Mouse (Mus musculus): ENCODE measurements at regions not wholly inside any gene's neighbourhood (a gene's known extent, or its start where the extent isn't known, plus 50 kb on each side); places are given as distances from the start of the nearest gene placed in this dataset.

- Histone ChIP-seq H3K27me3 (ENCODE audit: control insufficient read depth, insufficient read depth, low read length, poor library complexity, severe bottlenecking) (no peaks in the 10 kb centered on the region), H3K36me3 (ENCODE audit: control insufficient read depth, insufficient read depth, low read length, poor library complexity, severe bottlenecking) (no peaks in the 10 kb centered on the region), H3K4me1 (ENCODE audit: control insufficient read depth, insufficient read depth, low read length) (no peaks in the 10 kb centered on the region), H3K9ac (ENCODE audit: low read depth, poor library complexity, severe bottlenecking) (no peak overlapping the region), H3K4me3 (ENCODE audit: low read depth, low read length) (no peak overlapping the region), H3K27ac (ENCODE audit: insufficient read depth, low read length) (no peak overlapping the region), H3K9me3 (replicated peaks; ENCODE audit: control insufficient read depth, insufficient read depth, low read length, poor library complexity, severe bottlenecking) (no peaks in the 10 kb centered on the region)
- TF ChIP-seq EP300 (IDR thresholded peaks at IDR 0.05; ENCODE audit: insufficient read depth, low read depth, low read length) (no peak), POLR2A (IDR thresholded peaks at IDR 0.05; ENCODE audit: insufficient read depth, low read length) (no peak), CTCF (IDR thresholded peaks at IDR 0.05; ENCODE audit: low read depth, low read length) (no peak)
These were observed 88.3 kb upstream of the Abcb5 start for GRCm38 (mm10) chr12:119054560-119054959.

DNA sequence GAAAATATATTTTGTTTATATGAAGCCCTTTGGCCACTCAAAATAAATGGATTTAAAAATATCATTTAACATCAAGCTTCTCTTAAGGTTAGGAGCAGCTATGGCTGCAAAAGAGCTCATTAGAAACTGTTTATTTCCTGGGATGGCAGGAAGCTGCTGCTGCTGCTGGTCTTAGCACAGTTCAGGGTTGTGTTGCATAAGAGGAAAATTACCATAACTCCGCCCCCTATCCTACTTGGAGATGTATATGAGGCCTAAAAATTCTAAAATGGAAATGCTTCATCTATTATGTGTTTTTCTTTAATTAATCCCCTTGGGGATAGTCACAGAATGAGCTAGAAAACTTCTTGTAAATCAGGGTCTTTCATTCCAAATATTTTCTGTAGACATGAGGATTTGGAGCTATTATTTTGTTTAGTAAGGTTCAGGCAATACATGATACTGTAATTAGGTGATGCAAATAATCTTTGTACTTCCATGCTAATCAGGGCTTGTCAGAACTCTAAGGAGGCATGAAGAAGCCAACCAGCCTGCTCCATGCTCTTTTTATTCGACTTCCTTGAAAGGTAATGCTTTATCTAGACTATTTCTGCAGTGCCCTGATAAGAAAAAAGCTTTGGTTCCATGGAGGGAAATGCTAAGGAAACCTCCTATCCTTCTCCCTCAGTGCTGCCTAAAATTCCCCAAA lies 85.6 kb upstream of the Abcb5 start:
- H3K9ac ChIP-seq (ENCODE audit: low read depth, poor library complexity, severe bottlenecking): no peak overlapping the region
- no peaks in the 10 kb centered on the region; the same call in 1 of the 2 replicates for H3K9me3 ChIP-seq (replicated peaks; ENCODE audit: control insufficient read depth, insufficient read depth, low read length, poor library complexity, severe bottlenecking)
- H3K27ac ChIP-seq (ENCODE audit: insufficient read depth, low read length): no peak overlapping the region
- H3K4me1 ChIP-seq (ENCODE audit: control insufficient read depth, insufficient read depth, low read length): no peaks in the 10 kb centered on the region
- no peaks in the 10 kb centered on the region for H3K36me3 ChIP-seq (ENCODE audit: control insufficient read depth, insufficient read depth, low read length, poor library complexity, severe bottlenecking)
- H3K4me3 ChIP-seq (ENCODE audit: low read depth, low read length): no peak overlapping the region
- TF ChIP-seq EP300 (IDR thresholded peaks at IDR 0.05; ENCODE audit: insufficient read depth, low read depth, low read length): no peak
- no peak for TF ChIP-seq CTCF (IDR thresholded peaks at IDR 0.05; ENCODE audit: low read depth, low read length)
- TF ChIP-seq POLR2A (IDR thresholded peaks at IDR 0.05; ENCODE audit: insufficient read depth, low read length): no peak
- H3K27me3 ChIP-seq (ENCODE audit: control insufficient read depth, insufficient read depth, low read length, poor library complexity, severe bottlenecking): no peaks in the 10 kb centered on the region

GRCm38 (mm10) chr12:119038306-119038705 lies 72.1 kb upstream of the Abcb5 start:
- no peaks in the 10 kb centered on the region for H3K9me3 ChIP-seq (replicated peaks; ENCODE audit: control insufficient read depth, insufficient read depth, low read length, poor library complexity, severe bottlenecking)
- no peak overlapping the region for H3K4me3 ChIP-seq (ENCODE audit: low read depth, low read length)
- TF ChIP-seq EP300 (IDR thresholded peaks at IDR 0.05; ENCODE audit: insufficient read depth, low read depth, low read length) (no peak), POLR2A (IDR thresholded peaks at IDR 0.05; ENCODE audit: insufficient read depth, low read length) (no peak), CTCF (IDR thresholded peaks at IDR 0.05; ENCODE audit: low read depth, low read length) (no peak)
- no peaks in the 10 kb centered on the region for H3K4me1 ChIP-seq (ENCODE audit: control insufficient read depth, insufficient read depth, low read length)
- no peak overlapping the region for H3K9ac ChIP-seq (ENCODE audit: low read depth, poor library complexity, severe bottlenecking)
- no peaks in the 10 kb centered on the region for H3K36me3 ChIP-seq (ENCODE audit: control insufficient read depth, insufficient read depth, low read length, poor library complexity, severe bottlenecking)
- H3K27ac ChIP-seq (ENCODE audit: insufficient read depth, low read length): no peak overlapping the region
- no peaks in the 10 kb centered on the region for H3K27me3 ChIP-seq (ENCODE audit: control insufficient read depth, insufficient read depth, low read length, poor library complexity, severe bottlenecking)

GRCm38 (mm10) chr12:119034828-119035227 lies 68.6 kb upstream of the Abcb5 start:
- no peak for TF ChIP-seq CTCF (IDR thresholded peaks at IDR 0.05; ENCODE audit: low read depth, low read length)
- TF ChIP-seq POLR2A (IDR thresholded peaks at IDR 0.05; ENCODE audit: insufficient read depth, low read length): no peak
- TF ChIP-seq EP300 (IDR thresholded peaks at IDR 0.05; ENCODE audit: insufficient read depth, low read depth, low read length): no peak
- H3K9me3 ChIP-seq (replicated peaks; ENCODE audit: control insufficient read depth, insufficient read depth, low read length, poor library complexity, severe bottlenecking): no peaks in the 10 kb centered on the region
- H3K27me3 ChIP-seq (ENCODE audit: control insufficient read depth, insufficient read depth, low read length, poor library complexity, severe bottlenecking): no peaks in the 10 kb centered on the region
- H3K27ac ChIP-seq (ENCODE audit: insufficient read depth, low read length): no peak overlapping the region
- H3K9ac ChIP-seq (ENCODE audit: low read depth, poor library complexity, severe bottlenecking): no peak overlapping the region
- no peaks in the 10 kb centered on the region for H3K36me3 ChIP-seq (ENCODE audit: control insufficient read depth, insufficient read depth, low read length, poor library complexity, severe bottlenecking)
- no peak overlapping the region for H3K4me3 ChIP-seq (ENCODE audit: low read depth, low read length)
- H3K4me1 ChIP-seq (ENCODE audit: control insufficient read depth, insufficient read depth, low read length): no peaks in the 10 kb centered on the region

DNA sequence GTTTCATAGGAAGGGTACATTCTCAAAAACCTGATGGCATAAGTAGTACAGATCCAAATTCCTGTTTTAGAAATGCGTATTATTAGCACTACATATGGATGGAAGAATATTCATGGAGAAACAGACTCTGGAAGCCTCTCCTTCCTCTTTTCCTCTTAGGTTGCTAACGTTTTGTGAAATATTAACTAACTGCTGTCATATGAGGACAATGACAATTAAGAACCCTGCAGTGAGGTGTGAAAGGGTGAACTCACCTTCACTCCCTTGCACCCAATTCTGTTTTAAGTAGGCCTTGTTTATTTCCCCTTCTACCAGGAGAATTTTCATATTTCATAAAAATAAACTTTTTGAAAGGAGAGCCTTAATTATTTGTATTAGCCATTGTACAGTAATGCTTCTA lies 62.5 kb upstream of the Abcb5 start:
- TF ChIP-seq EP300 (IDR thresholded peaks at IDR 0.05; ENCODE audit: insufficient read depth, low read depth, low read length): no peak
- TF ChIP-seq CTCF (IDR thresholded peaks at IDR 0.05; ENCODE audit: low read depth, low read length): no peak
- no peak for TF ChIP-seq POLR2A (IDR thresholded peaks at IDR 0.05; ENCODE audit: insufficient read depth, low read length)
- Histone ChIP-seq H3K27ac (ENCODE audit: insufficient read depth, low read length) (no peak overlapping the region), H3K36me3 (ENCODE audit: control insufficient read depth, insufficient read depth, low read length, poor library complexity, severe bottlenecking) (no peaks in the 10 kb centered on the region), H3K4me3 (ENCODE audit: low read depth, low read length) (no peak overlapping the region), H3K9me3 (replicated peaks; ENCODE audit: control insufficient read depth, insufficient read depth, low read length, poor library complexity, severe bottlenecking) (no peaks in the 10 kb centered on the region), H3K4me1 (ENCODE audit: control insufficient read depth, insufficient read depth, low read length) (no peaks in the 10 kb centered on the region), H3K27me3 (ENCODE audit: control insufficient read depth, insufficient read depth, low read length, poor library complexity, severe bottlenecking) (no peaks in the 10 kb centered on the region), H3K9ac (ENCODE audit: low read depth, poor library complexity, severe bottlenecking) (no peak overlapping the region)

DNA sequence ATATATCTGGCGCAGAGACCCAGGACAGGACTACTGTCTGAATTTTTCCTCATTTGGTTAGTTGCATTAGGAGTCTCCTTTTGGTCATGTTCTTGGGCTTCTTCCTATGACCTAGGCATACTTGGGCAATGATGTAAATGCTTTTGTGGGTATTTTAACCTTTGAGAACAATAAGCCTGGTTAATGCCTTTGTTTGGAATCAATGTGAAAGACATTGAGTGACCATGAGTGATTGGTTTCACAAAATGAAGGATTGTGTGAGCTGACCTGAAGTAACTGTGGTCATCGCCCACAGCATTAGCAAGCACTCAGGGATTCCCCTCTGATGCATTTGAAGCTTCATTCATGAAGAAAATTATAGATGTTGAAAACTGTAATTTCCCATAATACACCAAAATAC lies 61.9 kb upstream of the Abcb5 start:
- H3K4me1 ChIP-seq (ENCODE audit: control insufficient read depth, insufficient read depth, low read length): no peaks in the 10 kb centered on the region
- H3K27ac ChIP-seq (ENCODE audit: insufficient read depth, low read length): no peak overlapping the region
- no peaks in the 10 kb centered on the region for H3K27me3 ChIP-seq (ENCODE audit: control insufficient read depth, insufficient read depth, low read length, poor library complexity, severe bottlenecking)
- no peaks in the 10 kb centered on the region for H3K36me3 ChIP-seq (ENCODE audit: control insufficient read depth, insufficient read depth, low read length, poor library complexity, severe bottlenecking)
- no peak overlapping the region for H3K9ac ChIP-seq (ENCODE audit: low read depth, poor library complexity, severe bottlenecking)
- TF ChIP-seq POLR2A (IDR thresholded peaks at IDR 0.05; ENCODE audit: insufficient read depth, low read length) (no peak), EP300 (IDR thresholded peaks at IDR 0.05; ENCODE audit: insufficient read depth, low read depth, low read length) (no peak), CTCF (IDR thresholded peaks at IDR 0.05; ENCODE audit: low read depth, low read length) (no peak)
- no peak overlapping the region for H3K4me3 ChIP-seq (ENCODE audit: low read depth, low read length)
- H3K9me3 ChIP-seq (replicated peaks; ENCODE audit: control insufficient read depth, insufficient read depth, low read length, poor library complexity, severe bottlenecking): no peaks in the 10 kb centered on the region

Measured in ES-Bruce4 (cell line).